9 mouse cellular contexts compared by ENCODE assay signal in the genomic region with DNA sequence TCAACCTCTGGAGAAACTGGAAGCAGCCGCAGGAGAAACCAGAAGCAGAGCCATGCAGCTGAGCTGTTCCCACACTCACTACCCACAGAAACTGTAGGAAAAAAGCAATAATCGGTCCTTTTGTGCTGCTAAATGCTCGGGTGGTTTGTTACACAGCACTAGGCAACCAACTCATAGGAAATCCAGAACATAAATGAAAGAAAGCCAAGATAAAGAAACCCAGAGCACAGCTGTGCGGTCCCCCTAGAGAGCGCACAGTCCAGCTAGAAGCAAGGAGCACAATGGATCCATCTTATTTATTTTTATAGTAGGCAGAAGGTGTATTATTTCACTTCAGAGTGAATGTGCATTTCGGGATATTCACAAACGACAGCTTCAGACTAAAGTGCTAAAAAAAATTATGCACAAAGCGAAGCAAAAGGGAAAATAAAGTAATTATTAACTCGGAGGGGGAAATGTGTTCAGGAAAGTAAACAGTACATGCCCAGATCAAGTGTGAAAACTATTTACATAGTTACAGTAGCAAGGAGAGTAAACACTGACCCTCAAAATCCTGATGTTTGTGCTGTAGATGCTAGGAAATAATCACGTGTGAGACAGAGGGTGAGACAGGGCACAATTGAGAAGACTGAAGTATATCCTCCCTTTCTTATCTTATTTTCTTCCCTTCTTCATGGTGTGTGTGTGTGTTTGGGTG.
DNase-seq lines count a peak whose midpoint lies in the region; ATAC-seq and TF ChIP-seq lines count a peak whose summit lies in the region.
"Had no signal": no experiment of that assay in that cellular context is flagged by ENCODE, and none has a peak within 500 bp of the region (broad histone marks: within the 10 kb centered on the region; RNA-seq: fewer than 3 reads in every experiment).

No protein-coding gene starts in this region.

- no peak for TF ChIP-seq EP300 in liver, postnatal 0 days (IDR thresholded peaks at IDR 0.05; ENCODE audit: low read depth)

- TF ChIP-seq CTCF in hindbrain, postnatal 0 days (IDR thresholded peaks at IDR 0.05; ENCODE audit: low read depth) = no peak
- no peak for TF ChIP-seq CTCF in liver, postnatal 0 days (IDR thresholded peaks at IDR 0.05; ENCODE audit: low read depth)

- H3K27me3 ChIP-seq in kidney, embryonic 16.5 days (ENCODE audit: insufficient read depth, low read length) = no peaks in the 10 kb centered on the region
- no peaks in the 10 kb centered on the region for H3K27me3 ChIP-seq in embryonic facial prominence, embryonic 10.5 days (replicated peaks; ENCODE audit: low read depth, poor library complexity, severe bottlenecking)
- H3K27me3 ChIP-seq in hindbrain, postnatal 0 days (ENCODE audit: insufficient read depth, low read length) = no peaks in the 10 kb centered on the region
- no peaks in the 10 kb centered on the region for H3K27me3 ChIP-seq in liver, postnatal 0 days (ENCODE audit: insufficient read depth, low read length)
- H3K27me3 ChIP-seq: CH12.LX had no signal

- intact Hi-C loops in gastrocnemius, postnatal 14 days (cut with DNase I; ENCODE audit: low total_unique reads) = no loop called here

- 51% methylated on average over 10 of the region's 10 CpGs for WGBS in kidney, embryonic 16.5 days
- WGBS in embryonic facial prominence, embryonic 10.5 days = 77% methylated on average over 10 of the region's 10 CpGs
- 49% methylated on average over 10 of the region's 10 CpGs for WGBS in hindbrain, postnatal 0 days
- WGBS in liver, postnatal 0 days (ENCODE audit: insufficient replicate concordance) = 60% methylated on average over 10 of the region's 10 CpGs

- no peak overlapping the region for H3K9ac ChIP-seq in kidney, embryonic 16.5 days (replicated peaks; ENCODE audit: low read length)
- no peak overlapping the region for H3K9ac ChIP-seq in hindbrain, postnatal 0 days (replicated peaks; ENCODE audit: low read length)
- H3K9ac ChIP-seq in liver, postnatal 0 days (replicated peaks) = 0 out of 2 replicates have a peak overlapping the region, but pooled peaks have one; percentile 28

- no peaks in the 10 kb centered on the region for H3K4me1 ChIP-seq in kidney, embryonic 16.5 days (ENCODE audit: insufficient read depth, low read length)
- H3K4me1 ChIP-seq in embryonic facial prominence, embryonic 10.5 days = peaks cover 12% of the 10 kb centered on the region
- no peaks in the 10 kb centered on the region for H3K4me1 ChIP-seq in hindbrain, postnatal 0 days (ENCODE audit: insufficient read depth, low read length)
- H3K4me1 ChIP-seq in liver, postnatal 0 days (ENCODE audit: insufficient read depth) = no peaks in the 10 kb centered on the region

- DNase-seq in kidney, postnatal 25 days = no peak
- DNase-seq in embryonic facial prominence, embryonic 10.5 days (ENCODE audit: low spot score) = no peak
- DNase-seq in hindbrain, postnatal 0 days (ENCODE audit: low spot score) = peak; percentile 44
- DNase-seq in liver, postnatal 0 days = no peak
- DNase-seq in gastrocnemius, postnatal 14 days = no peak
- DNase-seq in urinary bladder, postnatal 10 days (ENCODE audit: low spot score) = no peak
- DNase-seq in spleen, adult 12 weeks (ENCODE audit: low spot score) = no peak

- peak; percentile 51; the same call in 1 of the 2 replicates for ATAC-seq in kidney, embryonic 16.5 days (ENCODE audit: low FRiP score, low TSS enrichment)
- peak; percentile 87 for ATAC-seq in hindbrain, postnatal 0 days
- peak; percentile 48 for ATAC-seq in liver, postnatal 0 days

- H3K36me3 ChIP-seq in kidney, embryonic 16.5 days (ENCODE audit: insufficient read depth, low read length) = no peaks in the 10 kb centered on the region
- no peaks in the 10 kb centered on the region for H3K36me3 ChIP-seq in embryonic facial prominence, embryonic 10.5 days (replicated peaks)
- H3K36me3 ChIP-seq in hindbrain, postnatal 0 days (ENCODE audit: insufficient read depth, low read length) = no peaks in the 10 kb centered on the region
- no peaks in the 10 kb centered on the region for H3K36me3 ChIP-seq in liver, postnatal 0 days (replicated peaks; ENCODE audit: insufficient read depth, low read length)

- peak overlapping the region; percentile 6; the same call in 1 of the 2 replicates for H3K27ac ChIP-seq in kidney, embryonic 16.5 days (ENCODE audit: low read length)
- peak overlapping the region; percentile 37; the same call in 1 of the 2 replicates for H3K27ac ChIP-seq in embryonic facial prominence, embryonic 10.5 days (replicated peaks)
- 0 out of 2 replicates have a peak overlapping the region, but pooled peaks have one; percentile 26 for H3K27ac ChIP-seq in hindbrain, postnatal 0 days
- no peak overlapping the region for H3K27ac ChIP-seq in liver, postnatal 0 days (ENCODE audit: low read depth)

- H3K9me3 ChIP-seq in kidney, embryonic 16.5 days (ENCODE audit: low read length) = no peaks in the 10 kb centered on the region
- H3K9me3 ChIP-seq in embryonic facial prominence, embryonic 10.5 days = no peaks in the 10 kb centered on the region
- no peaks in the 10 kb centered on the region for H3K9me3 ChIP-seq in hindbrain, postnatal 0 days (ENCODE audit: low read length)
- no peaks in the 10 kb centered on the region for H3K9me3 ChIP-seq in liver, postnatal 0 days (ENCODE audit: low read length)

- H3K4me3 ChIP-seq in kidney, embryonic 16.5 days (ENCODE audit: low read length) = no peak overlapping the region
- no peak overlapping the region for H3K4me3 ChIP-seq in embryonic facial prominence, embryonic 10.5 days
- H3K4me3 ChIP-seq in hindbrain, postnatal 0 days (ENCODE audit: low read length) = no peak overlapping the region
- peak overlapping the region; percentile 30 for H3K4me3 ChIP-seq in liver, postnatal 0 days (ENCODE audit: low read depth, low read length)

- no peak overlapping the region for H3K4me2 ChIP-seq in kidney, embryonic 16.5 days (replicated peaks; ENCODE audit: low read depth, low read length)
- H3K4me2 ChIP-seq in hindbrain, postnatal 0 days (ENCODE audit: low read depth, low read length) = no peak overlapping the region
- H3K4me2 ChIP-seq in liver, postnatal 0 days (ENCODE audit: low read depth, low read length) = peak overlapping the region; percentile 64
